Mouse (Mus musculus) kidney, adult 2 months (tissue): ENCODE results near the gene Ttll5.

Source experiments
- CTCF ChIP-seq: fragments of 200-500 bp; conservative IDR thresholded peaks from 2 replicates; pipeline ENCODE4 v1.5.1; 2011; ENCODE audit warnings: low read depth, mild to moderate bottlenecking, control low read depth, low read length, moderate library complexity, mixed read lengths; ENCODE audit not compliant: insufficient read depth, insufficient read length
- POLR2A ChIP-seq: fragments of 200-500 bp; IDR thresholded peaks from one replicate; pipeline ENCODE4 v1.6.1; 2011; ENCODE audit warnings: low read depth, low read length, control low read depth

GRCm38 (mm10) chr12:85963699-85964098, 139.2 kb downstream of the Ttll5 start:
- TF ChIP-seq CTCF (no peak), POLR2A (no peak)
